Mouse (Mus musculus) urinary bladder, postnatal 10 days (tissue): ENCODE data around the gene Hist1h3f.

Experiments used
- DNase-seq: peaks from one replicate; pipeline ENCODE4 v3.0.0; 2022; ENCODE audit warnings: low spot score

Gene Hist1h3f

DNA sequence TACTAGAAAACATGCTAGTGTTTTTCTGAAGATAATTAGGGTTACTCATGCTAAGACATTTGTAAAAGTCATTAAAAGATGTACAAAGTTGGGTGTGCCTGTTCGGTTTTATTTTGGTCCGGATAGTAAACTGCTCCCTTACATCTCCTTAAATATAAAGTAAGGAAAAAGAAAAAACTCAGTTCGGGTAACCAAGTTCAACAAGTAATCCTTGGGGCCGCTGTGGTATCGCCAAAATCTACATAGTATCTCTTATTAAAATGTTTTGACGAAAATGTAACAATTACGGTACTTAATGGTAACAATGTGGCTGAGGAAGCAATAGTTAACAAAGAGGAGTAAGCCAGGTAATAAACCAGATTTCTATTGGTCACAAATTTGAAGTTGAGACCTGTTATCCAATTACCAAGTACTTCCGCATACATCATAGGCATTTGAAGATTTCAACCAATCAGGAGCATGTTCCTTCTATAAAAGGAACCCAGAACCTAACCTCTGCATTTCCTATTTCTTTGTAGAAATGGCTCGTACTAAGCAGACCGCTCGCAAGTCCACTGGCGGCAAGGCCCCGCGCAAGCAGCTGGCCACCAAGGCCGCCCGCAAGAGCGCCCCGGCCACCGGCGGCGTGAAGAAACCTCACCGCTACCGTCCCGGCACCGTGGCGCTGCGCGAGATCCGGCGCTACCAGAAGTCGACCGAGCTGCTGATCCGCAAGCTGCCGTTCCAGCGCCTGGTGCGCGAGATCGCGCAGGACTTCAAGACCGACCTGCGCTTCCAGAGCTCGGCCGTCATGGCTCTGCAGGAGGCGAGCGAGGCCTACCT is at the start of gene Hist1h3f:
Hist1h3f (plus strand) TSS at position 88 of the 822 bp plus-strand sequence.
- DNase-seq, result no peak

GRCm38 (mm10) chr13:23495526-23495925 is 48.3 kb upstream of the Hist1h3f start:
- DNase-seq, result no peak

DNA sequence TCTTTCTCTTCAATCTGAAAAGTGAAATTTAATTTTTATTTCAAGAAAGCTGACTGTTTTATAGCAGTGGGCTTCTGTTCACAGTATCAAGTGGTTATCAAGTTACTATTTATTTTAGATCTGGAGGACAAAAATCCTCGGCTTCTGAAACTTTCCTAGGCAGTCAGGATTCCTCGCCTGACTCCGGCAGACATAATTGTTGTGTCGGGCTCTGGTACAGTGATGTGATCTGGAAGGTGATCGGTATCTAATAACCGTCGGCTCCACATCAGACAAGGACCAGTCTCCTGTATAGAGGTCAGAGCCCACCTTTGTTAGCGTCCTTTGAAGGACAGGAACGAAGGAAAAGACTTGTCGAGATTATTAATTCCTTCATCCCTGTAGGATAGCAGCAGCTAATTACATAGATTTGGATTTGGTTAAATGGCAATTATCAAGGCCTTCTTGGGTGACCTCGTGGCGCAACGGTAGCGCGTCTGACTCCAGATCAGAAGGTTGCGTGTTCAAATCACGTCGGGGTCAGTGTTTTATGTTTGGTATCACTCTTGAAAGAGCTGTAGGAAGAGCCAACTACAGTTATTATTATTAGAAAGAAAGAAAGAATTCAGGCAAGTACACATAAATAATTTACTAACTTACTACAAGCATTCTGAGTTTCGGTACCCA is 46.1 kb upstream of the Hist1h3f start:
- no peak for DNase-seq

GRCm38 (mm10) chr13:23498653-23499052 is 45.2 kb upstream of the Hist1h3f start:
- no peak for DNase-seq

- DNase-seq, result no peak
Measured at GRCm38 (mm10) chr13:23499943-23500342, 43.9 kb upstream of the Hist1h3f start.

DNA sequence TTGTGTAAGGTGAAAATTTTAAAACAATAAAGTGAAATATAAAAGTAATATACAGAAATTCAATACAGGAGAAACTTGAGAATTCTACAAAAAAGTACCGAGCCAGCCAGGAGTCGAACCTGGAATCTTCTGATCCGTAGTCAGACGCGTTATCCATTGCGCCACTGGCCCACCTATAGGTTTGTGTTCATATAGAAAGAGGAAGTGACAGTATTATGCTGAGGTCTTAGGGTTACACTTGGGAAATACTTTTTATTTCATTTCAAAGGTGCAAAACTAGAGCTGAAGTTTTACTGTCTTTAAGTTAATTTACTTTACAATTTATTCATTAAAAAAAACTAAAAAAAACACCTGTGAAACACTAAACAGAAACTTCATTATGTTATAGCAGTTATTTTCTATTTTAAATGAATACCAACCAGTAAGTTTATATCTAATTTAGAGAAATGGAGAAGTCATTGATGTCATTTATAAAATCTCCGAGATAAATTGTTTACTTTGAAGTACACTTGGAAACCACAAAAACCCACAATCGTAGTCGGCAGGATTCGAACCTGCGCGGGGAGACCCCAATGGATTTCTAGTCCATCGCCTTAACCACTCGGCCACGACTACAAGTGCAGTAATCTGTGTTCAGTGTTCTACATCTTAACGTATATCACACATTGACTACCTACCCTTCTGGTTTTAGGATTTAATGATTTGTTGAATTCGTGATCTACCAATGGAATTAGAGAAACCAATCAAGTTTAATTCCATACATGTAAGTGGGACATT is 43.2 kb upstream of the Hist1h3f start:
- no peak for DNase-seq

DNA sequence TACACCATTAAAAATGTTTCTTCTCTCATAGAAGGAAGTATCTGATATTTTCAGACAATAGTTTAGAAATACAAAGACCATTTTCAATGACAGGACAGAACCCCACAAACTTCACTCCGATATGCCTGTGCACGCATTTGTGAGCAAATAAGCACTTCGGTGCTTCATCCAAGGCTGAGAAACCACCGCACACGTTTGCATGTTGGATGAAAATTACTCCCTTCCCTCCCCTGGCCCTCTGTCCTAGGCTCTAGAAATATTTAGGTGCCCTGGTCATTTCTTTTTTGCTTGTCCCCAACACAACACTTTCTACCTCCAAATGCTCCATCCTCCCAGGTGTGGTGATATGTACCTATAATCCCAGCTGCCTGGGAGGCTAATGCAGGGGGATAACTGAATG is 42.3 kb upstream of the Hist1h3f start:
- no peak for DNase-seq

GRCm38 (mm10) chr13:23502031-23502567 is 41.8 kb upstream of the Hist1h3f start:
- DNase-seq, result no peak

GRCm38 (mm10) chr13:23502916-23503315 is 40.9 kb upstream of the Hist1h3f start:
- no peak for DNase-seq

- no peak for DNase-seq
Measured at GRCm38 (mm10) chr13:23503797-23504196, 40.1 kb upstream of the Hist1h3f start.

- DNase-seq, result no peak
Measured at GRCm38 (mm10) chr13:23505662-23506345, 38.0 kb upstream of the Hist1h3f start.

DNA sequence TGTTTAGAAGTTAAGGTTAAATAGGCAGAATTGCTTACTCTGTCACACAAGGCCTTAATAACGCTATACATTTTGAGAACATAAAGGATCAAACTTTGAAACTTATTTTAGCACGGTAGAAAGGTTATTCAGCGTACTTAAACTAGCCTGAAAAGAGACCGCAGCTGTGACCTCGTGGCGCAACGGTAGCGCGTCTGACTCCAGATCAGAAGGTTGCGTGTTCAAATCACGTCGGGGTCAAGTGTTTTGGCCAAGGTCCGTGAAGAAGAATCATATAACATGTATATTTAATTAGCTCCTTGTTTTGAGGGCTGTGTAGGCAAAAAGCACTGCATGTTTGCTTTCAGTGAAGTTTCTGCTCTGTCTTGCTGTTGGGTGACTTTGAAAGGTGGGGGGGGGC is 37.5 kb upstream of the Hist1h3f start:
- DNase-seq, result no peak

DNA sequence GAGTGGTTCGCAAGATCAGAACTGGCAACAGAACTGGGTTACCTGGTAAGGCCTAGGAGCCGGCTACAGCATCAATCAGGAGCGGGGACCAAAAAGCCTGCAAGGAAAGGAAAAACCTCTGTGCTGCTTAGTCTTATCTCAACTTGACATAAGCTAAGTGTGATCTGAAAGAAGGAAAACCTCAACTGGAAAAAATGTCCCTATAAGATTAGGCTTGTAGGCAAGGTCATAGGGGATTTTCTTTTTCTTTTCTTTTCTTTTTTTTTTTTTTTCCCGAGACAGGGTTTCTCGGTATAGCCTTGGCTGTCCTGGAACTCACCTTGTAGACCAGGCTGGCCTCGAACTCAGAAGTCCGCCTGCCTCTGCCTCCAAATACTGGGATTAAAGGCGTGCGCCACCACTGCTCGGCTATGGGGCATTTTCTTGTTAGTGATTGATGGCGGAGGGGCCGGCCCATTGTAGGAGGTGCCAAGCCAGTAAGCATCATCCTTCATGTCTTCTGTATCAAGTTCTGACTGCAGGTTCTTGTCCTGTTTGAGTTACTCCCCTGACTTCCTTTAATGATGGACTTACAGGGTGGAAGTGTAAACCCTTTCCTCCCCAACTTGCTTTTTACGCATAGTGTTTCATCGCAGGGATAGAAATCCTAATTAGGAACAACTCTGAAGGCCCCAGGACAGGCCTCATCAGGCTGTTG is 36.9 kb upstream of the Hist1h3f start:
- no peak for DNase-seq

GRCm38 (mm10) chr13:23510127-23510526 is 33.7 kb upstream of the Hist1h3f start:
- no peak for DNase-seq

- DNase-seq, result no peak
Measured at GRCm38 (mm10) chr13:23513517-23513916, 30.3 kb upstream of the Hist1h3f start.

DNA sequence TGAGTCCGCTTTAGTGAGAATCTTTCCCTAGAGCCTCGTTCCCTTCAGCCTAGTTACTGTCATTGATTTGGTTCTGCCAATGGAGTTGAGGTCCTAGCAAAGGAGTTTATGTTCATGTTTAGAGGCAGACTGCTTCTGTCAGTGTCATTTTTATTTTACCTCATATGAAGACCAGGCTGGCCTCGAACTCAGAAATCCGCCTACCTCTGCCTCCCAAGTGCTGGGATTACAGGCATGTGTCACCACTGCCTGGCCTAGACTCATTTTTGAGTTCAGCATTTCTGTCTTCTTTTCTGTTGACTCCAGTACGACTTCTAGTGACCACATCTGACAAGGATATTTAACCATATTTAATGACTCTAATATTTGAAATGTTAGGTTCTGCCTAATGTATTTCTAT is 28.6 kb upstream of the Hist1h3f start:
- no peak for DNase-seq

DNA sequence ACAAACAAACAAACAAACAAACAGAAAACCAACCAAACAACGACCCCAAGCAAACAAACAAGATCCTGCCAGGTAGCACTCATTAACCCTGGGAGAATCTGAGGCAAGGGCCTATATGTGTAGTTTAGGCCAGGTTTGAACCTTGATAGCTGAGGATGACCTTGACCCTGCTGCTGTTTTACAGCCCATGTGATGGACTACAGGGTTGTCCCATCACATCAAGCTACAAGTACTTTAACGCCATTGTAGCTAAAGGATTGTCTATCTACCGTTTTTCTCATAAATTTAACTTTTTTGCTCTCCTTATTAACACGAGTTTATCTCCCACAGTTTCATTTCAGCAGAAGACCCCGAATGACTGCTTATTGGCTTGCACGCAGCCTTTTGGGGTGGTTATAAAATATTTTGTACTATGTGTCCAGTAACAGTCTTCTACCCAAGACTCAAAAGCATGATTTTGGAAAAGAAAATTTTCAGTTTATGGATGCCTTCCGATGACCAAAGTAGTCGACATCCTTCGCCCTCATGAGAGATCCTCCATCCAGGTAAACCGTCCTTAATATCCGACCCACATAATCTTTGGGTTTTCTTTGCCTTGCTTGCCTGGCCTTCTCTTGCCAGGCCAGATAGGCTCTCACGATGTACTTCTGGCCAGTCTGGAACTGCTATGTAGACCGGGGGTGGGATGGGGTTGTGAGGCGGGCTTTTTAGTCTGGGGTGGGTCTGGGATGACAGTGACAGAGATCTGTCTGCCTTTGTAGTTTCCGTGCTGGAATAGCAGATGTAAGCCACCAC is 27.8 kb upstream of the Hist1h3f start:
- no peak for DNase-seq

- DNase-seq, result no peak
Measured at GRCm38 (mm10) chr13:23516822-23517602, 26.8 kb upstream of the Hist1h3f start.

DNA sequence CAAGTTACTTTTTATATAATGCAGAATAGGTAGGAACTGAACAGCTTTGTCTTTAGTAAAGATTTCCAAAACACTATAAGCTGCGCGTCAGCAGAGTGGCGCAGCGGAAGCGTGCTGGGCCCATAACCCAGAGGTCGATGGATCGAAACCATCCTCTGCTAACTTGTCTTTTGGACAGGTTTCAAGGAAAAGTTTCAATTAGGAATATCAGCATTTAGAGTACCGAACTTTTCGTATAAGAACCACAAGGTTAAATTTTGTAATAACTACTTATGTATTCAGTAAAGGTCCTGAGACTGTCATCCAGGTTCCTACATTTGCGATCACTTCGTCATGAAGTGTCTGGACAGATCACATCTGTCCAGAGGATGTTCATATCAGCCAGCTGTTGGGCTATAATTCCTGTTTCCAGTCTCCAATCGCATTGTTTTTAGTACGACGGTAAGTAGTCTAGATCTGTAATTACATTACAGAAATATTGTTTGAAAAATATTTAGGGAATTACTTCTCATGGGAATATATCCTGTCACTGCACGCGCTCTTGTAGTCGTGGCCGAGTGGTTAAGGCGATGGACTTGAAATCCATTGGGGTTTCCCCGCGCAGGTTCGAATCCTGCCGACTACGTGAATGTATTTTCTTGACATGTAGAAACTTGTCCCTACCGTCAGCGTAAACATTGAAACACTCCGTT is 26.1 kb upstream of the Hist1h3f start:
- DNase-seq, result peak; percentile 48
